Mouse (Mus musculus) heart, postnatal 0 days (tissue): ENCODE data around the gene Dennd4b. TPM values are rescaled to one million over a fixed set of nuclear protein-coding genes. Genes with fewer than 3 reads are reported as not detected.
A peak's percentile ranks its signal among the peaks of the same experiment; 100 is the strongest.

Source experiments
- ATAC-seq: fragments of 200-750 bp; cut with Nextera tagmentation; 2 replicates; pipeline ENCODE4 v1.8.0; 2017; ENCODE audit warnings: low read depth, moderate number of reproducible peaks, moderate library complexity; ENCODE audit not compliant: insufficient read depth
- DNase-seq: peaks from one replicate; pipeline ENCODE4 v3.0.0-alpha.2; 2016; ENCODE audit warnings: low spot score
- H3K27ac ChIP-seq: fragments of 300-500 bp; sonication (generic); 2 replicates; pipeline ENCODE4 v1.5.1; 2014; ENCODE audit warnings: low read depth, mild to moderate bottlenecking
- H3K27me3 ChIP-seq: fragments of 300-500 bp; sonication (generic); 2 replicates; pipeline ENCODE4 v1.6.1; 2014; ENCODE audit warnings: low read length, mixed read lengths; ENCODE audit not compliant: control insufficient read depth, insufficient read depth
- H3K36me3 ChIP-seq: fragments of 300-500 bp; sonication (generic); replicated peaks from 2 replicates; pipeline ENCODE4 v1.6.1; 2014; ENCODE audit warnings: low read length, mixed read lengths; ENCODE audit not compliant: control insufficient read depth, insufficient read depth
- H3K4me1 ChIP-seq: fragments of 300-500 bp; sonication (generic); 2 replicates; pipeline ENCODE4 v1.6.1; 2014; ENCODE audit warnings: antibody characterized with exemption; ENCODE audit not compliant: control insufficient read depth, insufficient read depth
- H3K4me2 ChIP-seq: fragments of 300-500 bp; sonication (generic); 2 replicates; pipeline ENCODE4 v1.6.1; 2014; ENCODE audit warnings: low read depth, mild to moderate bottlenecking, low read length, moderate library complexity
- H3K4me3 ChIP-seq: fragments of 300-500 bp; sonication (generic); 2 replicates; pipeline ENCODE4 v1.5.1; 2014; ENCODE audit warnings: low read depth, low read length
- H3K9ac ChIP-seq: fragments of 300-500 bp; sonication (generic); replicated peaks from 2 replicates; pipeline ENCODE4 v1.6.1; 2014; ENCODE audit warnings: low read depth, low read length, mixed read lengths
- H3K9me3 ChIP-seq: fragments of 300-500 bp; sonication (generic); replicated peaks from 2 replicates; pipeline ENCODE4 v1.6.1; 2016; ENCODE audit warnings: low read length; ENCODE audit not compliant: control insufficient read depth
- CTCF ChIP-seq: IDR thresholded peaks from 2 replicates; pipeline ENCODE4 v1.5.1; 2016; ENCODE audit warnings: antibody characterized with exemption, control low read depth, low read depth
- EP300 ChIP-seq: IDR thresholded peaks from 2 replicates; pipeline ENCODE4 v1.6.1; 2016; ENCODE audit warnings: antibody characterized with exemption, low read depth
- WGBS: fragments of 180-500 bp; shearing (Covaris S2); extraction: QIAGEN DNeasy Blood & Tissue Kit; methylation state at CpG from one replicate; pipeline ENCODE4 v1.1.7; 2014; 5-methylcytosine and 5-hydroxymethylcytosine counted together
- polyA plus RNA-seq: library from polyadenylated mRNA; unstranded; fragments of >200 nt; fragmentation: Nextera tagmentation; extraction: Ambion mirVana; gene quantifications from 2 replicates; pipeline ENCODE4 v1.2.1, GENCODE M21; 2015
- total RNA-seq: library from RNA; depleted of rRNA; stranded (reverse); fragments of >200 nt; gene quantifications from 2 replicates; pipeline ENCODE4 v1.2.3, GENCODE M21; 2014; ENCODE audit warnings: low replicate concordance

Gene Dennd4b
- total and polyA plus RNA-seq, 2 experiments from 2014 or later = 4.6 to 32.6 TPM

DNA sequence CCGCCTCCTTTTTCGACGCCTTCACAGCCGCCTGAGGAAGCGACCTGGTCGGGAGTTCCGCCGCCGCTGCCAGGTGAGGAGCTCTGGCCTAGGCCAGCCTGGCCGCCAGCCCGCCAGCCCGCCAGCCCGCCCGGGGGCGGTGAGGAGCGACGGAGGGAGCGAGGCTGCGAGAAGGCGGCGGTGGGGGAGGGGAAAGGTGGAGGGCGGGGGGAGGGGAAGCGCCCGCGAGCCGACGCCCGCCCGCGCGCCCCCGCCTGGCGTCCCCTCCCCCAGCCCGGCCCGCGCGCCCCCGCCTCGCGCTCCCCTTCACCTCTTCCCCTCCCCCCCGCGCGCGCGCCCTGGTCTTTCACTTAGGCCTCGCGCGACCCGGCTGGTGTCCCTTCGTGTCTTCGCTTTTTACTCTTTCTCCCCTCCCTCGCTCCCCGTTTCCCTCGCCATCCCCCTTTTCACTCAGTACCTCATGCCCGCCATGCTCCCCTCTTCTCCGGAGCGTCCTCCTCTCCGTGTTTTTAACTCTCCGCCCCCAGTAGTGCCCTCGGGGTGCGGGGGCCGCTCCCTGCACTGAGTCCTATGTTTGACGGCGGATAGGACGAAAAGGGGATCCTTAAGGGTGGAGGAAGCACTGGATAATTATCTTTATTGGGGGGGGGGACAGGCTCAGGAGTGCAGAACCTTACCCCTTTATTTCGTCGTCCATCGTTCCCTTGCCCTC is 28.5 kb downstream of the Dennd4b start:
- ATAC-seq = peak; percentile 18
- under 1% methylated on average over 33 of the region's 68 CpGs for WGBS
- Histone ChIP-seq H3K4me1 (peaks cover 25% of the 10 kb centered on the region), H3K9ac (peak overlapping the region; percentile 97), H3K9me3 (no peaks in the 10 kb centered on the region), H3K27ac (peak overlapping the region; percentile 99), H3K36me3 (no peaks in the 10 kb centered on the region; the same call in 1 of the 2 replicates), H3K4me3 (peak overlapping the region; percentile 96), H3K4me2 (peak overlapping the region; percentile 78), H3K27me3 (no peaks in the 10 kb centered on the region)
- peak; percentile 29 for DNase-seq
- TF ChIP-seq EP300 (no peak), CTCF (no peak)

DNA sequence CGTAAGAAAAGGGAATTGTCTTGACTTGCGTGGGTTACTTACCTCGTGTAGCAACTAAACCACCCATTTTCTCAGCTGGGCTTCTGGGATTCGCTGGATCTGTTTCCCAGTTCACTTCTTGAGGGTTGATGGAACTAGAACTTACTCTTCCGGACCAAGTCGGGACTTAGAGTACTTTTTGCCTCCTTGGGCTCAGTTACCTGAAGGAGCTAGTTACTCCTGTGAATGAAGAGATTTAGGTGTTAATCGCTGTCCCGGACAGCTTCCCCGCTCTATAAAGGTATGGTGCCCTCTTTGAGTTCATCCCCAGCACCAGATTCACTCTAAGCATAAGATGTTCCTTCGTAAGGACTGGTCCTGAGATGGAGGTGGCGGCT is 29.1 kb downstream of the Dennd4b start:
- 4% methylated on average over 11 of the region's 11 CpGs for WGBS
- Histone ChIP-seq H3K27ac (peak overlapping the region; percentile 99), H3K9me3 (no peaks in the 10 kb centered on the region), H3K4me3 (peak overlapping the region; percentile 96), H3K9ac (peak overlapping the region; percentile 97), H3K27me3 (no peaks in the 10 kb centered on the region), H3K4me2 (peak overlapping the region; percentile 78), H3K4me1 (peaks cover 25% of the 10 kb centered on the region), H3K36me3 (no peaks in the 10 kb centered on the region; the same call in 1 of the 2 replicates)
- DNase-seq = peak; percentile 12
- ATAC-seq = no peak
- no peak for TF ChIP-seq CTCF
- no peak for TF ChIP-seq EP300

DNA sequence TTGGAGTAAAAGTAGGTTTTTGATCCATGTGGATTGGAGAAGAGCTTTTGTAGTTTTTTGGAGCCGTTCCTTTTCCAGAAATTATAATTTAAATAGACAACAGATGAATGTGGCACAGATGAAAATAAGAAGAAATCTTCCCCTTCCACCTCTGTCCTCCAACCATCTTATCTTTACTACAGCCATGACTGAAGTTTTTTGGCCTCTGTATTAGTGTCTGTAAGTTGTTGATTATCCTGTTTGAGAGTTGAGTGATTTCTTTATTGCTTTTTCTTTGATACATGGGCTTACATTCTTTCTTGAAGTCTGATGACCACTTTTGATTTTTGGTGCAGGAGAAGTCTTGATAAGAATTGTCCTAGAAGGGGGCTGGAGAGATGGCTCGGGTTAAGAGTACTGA is 29.7 kb downstream of the Dennd4b start:
- Histone ChIP-seq H3K27ac (no peak overlapping the region; the same call in 1 of the 2 replicates), H3K4me2 (peak overlapping the region; percentile 78), H3K4me3 (peak overlapping the region; percentile 96), H3K36me3 (no peaks in the 10 kb centered on the region; the same call in 1 of the 2 replicates), H3K4me1 (peaks cover 25% of the 10 kb centered on the region), H3K9me3 (no peaks in the 10 kb centered on the region), H3K27me3 (no peaks in the 10 kb centered on the region), H3K9ac (peak overlapping the region; percentile 97; the same call in 1 of the 2 replicates)
- ATAC-seq (no peak), DNase-seq (no peak)
- WGBS = 45% methylated on average over 2 of the region's 2 CpGs
- TF ChIP-seq EP300 = no peak
- no peak for TF ChIP-seq CTCF

DNA sequence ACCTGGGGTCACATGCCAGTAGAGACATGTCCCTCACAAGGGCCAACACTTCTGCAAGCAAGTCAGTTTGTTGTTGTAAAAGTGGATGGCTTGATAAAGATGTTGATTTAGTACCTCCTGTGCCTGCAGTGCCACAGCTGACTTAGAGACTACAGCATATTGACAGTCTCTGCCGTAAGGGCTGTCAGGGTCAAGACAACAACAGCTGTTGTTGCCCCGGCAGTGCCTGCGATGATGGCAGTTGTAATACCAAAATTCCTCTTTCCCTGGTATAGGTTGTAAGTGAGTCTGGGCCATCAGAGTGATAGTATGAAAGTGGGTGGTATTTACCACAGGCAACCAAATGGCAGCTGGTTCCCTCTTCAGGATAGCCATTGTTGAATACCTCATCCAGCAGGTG is 40.8 kb downstream of the Dennd4b start:
- Histone ChIP-seq H3K36me3 (no peaks in the 10 kb centered on the region), H3K4me3 (no peak overlapping the region), H3K9ac (no peak overlapping the region), H3K4me2 (no peak overlapping the region), H3K9me3 (no peaks in the 10 kb centered on the region), H3K4me1 (peaks cover 4% of the 10 kb centered on the region; the same call in 1 of the 2 replicates), H3K27me3 (no peaks in the 10 kb centered on the region), H3K27ac (no peak overlapping the region)
- no peak for ATAC-seq
- TF ChIP-seq CTCF = no peak
- no peak for TF ChIP-seq EP300
- DNase-seq = no peak
- WGBS = 73% methylated on average over 3 of the region's 3 CpGs

DNA sequence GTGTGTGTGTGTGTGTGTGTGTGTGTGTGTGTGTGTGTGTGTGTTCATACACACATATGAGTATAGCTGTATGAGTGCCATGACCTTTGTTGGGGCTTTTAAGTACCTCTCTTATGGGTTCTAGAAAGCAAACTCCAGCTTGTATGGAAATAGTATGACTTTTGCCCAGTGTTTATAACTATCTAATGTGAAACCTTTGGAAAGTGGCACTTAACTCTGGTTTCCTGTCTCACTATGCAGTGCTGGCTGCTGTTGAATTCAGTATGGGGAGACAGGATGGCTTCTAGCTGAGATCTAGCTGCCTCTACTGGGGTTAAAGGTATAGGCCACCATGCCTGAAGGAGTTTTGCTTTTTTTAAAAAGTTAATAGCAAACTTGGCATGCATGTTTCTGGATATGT is 44.6 kb downstream of the Dennd4b start:
- Histone ChIP-seq H3K36me3 (no peaks in the 10 kb centered on the region), H3K9ac (no peak overlapping the region), H3K9me3 (no peaks in the 10 kb centered on the region), H3K4me2 (no peak overlapping the region), H3K4me3 (no peak overlapping the region), H3K27ac (no peak overlapping the region), H3K4me1 (peaks cover 4% of the 10 kb centered on the region; the same call in 1 of the 2 replicates), H3K27me3 (no peaks in the 10 kb centered on the region)
- DNase-seq (no peak), ATAC-seq (no peak)
- TF ChIP-seq CTCF (no peak), EP300 (no peak)

DNA sequence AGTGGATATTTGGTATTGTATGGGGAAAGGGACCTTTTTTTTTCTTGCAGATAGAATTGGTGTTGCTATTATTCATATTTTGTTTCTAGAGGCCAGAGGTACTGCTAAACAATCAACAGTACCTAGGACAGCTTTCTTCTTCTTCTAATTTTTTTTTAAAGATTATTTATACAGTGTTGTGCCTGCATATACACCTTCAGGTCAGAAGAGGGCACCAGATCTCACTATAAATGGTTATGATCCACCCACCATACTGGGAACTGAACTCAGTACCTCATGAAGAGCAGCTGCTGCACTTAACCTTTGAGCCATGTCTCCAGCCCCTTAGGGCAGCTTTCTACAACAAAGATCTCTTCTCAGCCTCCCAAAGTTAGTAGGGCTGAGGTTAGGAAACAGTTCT is 48.4 kb downstream of the Dennd4b start:
- ATAC-seq (no peak), DNase-seq (no peak)
- H3K4me3 ChIP-seq = no peak overlapping the region
- no peak overlapping the region for H3K27ac ChIP-seq
- peaks cover 4% of the 10 kb centered on the region; the same call in 1 of the 2 replicates for H3K4me1 ChIP-seq
- H3K27me3 ChIP-seq = no peaks in the 10 kb centered on the region
- no peaks in the 10 kb centered on the region for H3K36me3 ChIP-seq
- no peak overlapping the region for H3K9ac ChIP-seq
- H3K9me3 ChIP-seq = no peaks in the 10 kb centered on the region
- no peak overlapping the region for H3K4me2 ChIP-seq
- TF ChIP-seq CTCF = no peak; the same call in 1 of the 2 replicates
- no peak for TF ChIP-seq EP300
